Comparison of ENCODE assay signal across 11 mouse cellular contexts in genomic region chr5:92961770-92962231, GRCm38 (mm10).
DNase-seq lines count a peak whose midpoint lies in the region; ATAC-seq and TF ChIP-seq lines count a peak whose summit lies in the region.
"Had no signal": no experiment of that assay in that cellular context is flagged by ENCODE, and none has a peak within 500 bp of the region (broad histone marks: within the 10 kb centered on the region; RNA-seq: fewer than 3 reads in every experiment).

No protein-coding gene starts in this region.

- intact Hi-C loops in heart, adult 2 months (cut with DNase I): no loop called here

- H3K27me3 ChIP-seq in kidney, embryonic 16.5 days (ENCODE audit: insufficient read depth, low read length): no peaks in the 10 kb centered on the region
- H3K27me3 ChIP-seq in heart, adult 2 months (ENCODE audit: control insufficient read depth, insufficient read depth, low read length): no peaks in the 10 kb centered on the region
- no peaks in the 10 kb centered on the region for H3K27me3 ChIP-seq in intestine, postnatal 0 days (replicated peaks; ENCODE audit: control insufficient read depth, insufficient read depth, low read length)
- H3K27me3 ChIP-seq in stomach, postnatal 0 days (ENCODE audit: control insufficient read depth, insufficient read depth, low read length): no peaks in the 10 kb centered on the region
- no peaks in the 10 kb centered on the region for H3K27me3 ChIP-seq in cerebellum, adult 2 months (ENCODE audit: control insufficient read depth, insufficient read depth, low read length)

- no peak overlapping the region for H3K4me2 ChIP-seq in kidney, embryonic 16.5 days (replicated peaks; ENCODE audit: low read depth, low read length)
- no peak overlapping the region for H3K4me2 ChIP-seq in intestine, postnatal 0 days (replicated peaks; ENCODE audit: low read depth)
- H3K4me2 ChIP-seq in stomach, postnatal 0 days (replicated peaks; ENCODE audit: low read depth): 0 out of 2 replicates have a peak overlapping the region, but pooled peaks have one; percentile 23

- no peaks in the 10 kb centered on the region for H3K9me3 ChIP-seq in kidney, embryonic 16.5 days (ENCODE audit: low read length)
- H3K9me3 ChIP-seq in intestine, postnatal 0 days (ENCODE audit: control insufficient read depth): no peaks in the 10 kb centered on the region
- no peaks in the 10 kb centered on the region for H3K9me3 ChIP-seq in stomach, postnatal 0 days (ENCODE audit: control insufficient read depth, low read length)

- peak; percentile 64; the same call in 1 of the 2 replicates for TF ChIP-seq EP300 in heart, adult 2 months (IDR thresholded peaks at IDR 0.05; ENCODE audit: insufficient read depth, low read depth, low read length)
- peak; percentile 52 for TF ChIP-seq EP300 in stomach, postnatal 0 days (optimal IDR thresholded peaks at IDR 0.05)

- H3K4me3 ChIP-seq in kidney, embryonic 16.5 days (ENCODE audit: low read length): no peak overlapping the region
- no peak overlapping the region for H3K4me3 ChIP-seq in heart, adult 2 months
- no peak overlapping the region for H3K4me3 ChIP-seq in intestine, postnatal 0 days (ENCODE audit: low read depth, low read length)
- no peak overlapping the region for H3K4me3 ChIP-seq in stomach, postnatal 0 days (ENCODE audit: low read depth, low read length)
- no peak overlapping the region for H3K4me3 ChIP-seq in cerebellum, adult 2 months (replicated peaks; ENCODE audit: insufficient read depth, low read depth, low read length)

- no peak for TF ChIP-seq POLR2A in heart, adult 2 months (IDR thresholded peaks at IDR 0.05; ENCODE audit: insufficient read depth, low read depth, low read length)
- no peak for TF ChIP-seq POLR2A in cerebellum, adult 2 months (IDR thresholded peaks at IDR 0.05; ENCODE audit: borderline replicate concordance, insufficient read depth, low read length)

- no peak for DNase-seq in kidney, adult 8-10 months
- peak; percentile 60 to 80 for DNase-seq in heart, adult 2 months
- peak; percentile 83 for DNase-seq in stomach, postnatal 0 days (ENCODE audit: low spot score)
- no peak for DNase-seq in cerebellum, postnatal 25 days
- DNase-seq in layer of hippocampus, adult 18-20 months (ENCODE audit: low spot score in 2 of 2): no peak
- DNase-seq in cerebellum, adult 2 months: no peak
- DNase-seq: cerebellum, adult 18-20 months had no signal

- no peak overlapping the region for H3K9ac ChIP-seq in kidney, embryonic 16.5 days (replicated peaks; ENCODE audit: low read length)
- no peak overlapping the region for H3K9ac ChIP-seq in heart, adult 2 months (ENCODE audit: low read depth, low read length)
- H3K9ac ChIP-seq in intestine, postnatal 0 days (ENCODE audit: low read depth, low read length): no peak overlapping the region
- 0 out of 2 replicates have a peak overlapping the region, but pooled peaks have one; percentile 31 for H3K9ac ChIP-seq in stomach, postnatal 0 days (ENCODE audit: low read length)

- peaks cover 38% of the 10 kb centered on the region for H3K36me3 ChIP-seq in kidney, embryonic 16.5 days (ENCODE audit: insufficient read depth, low read length)
- no peaks in the 10 kb centered on the region for H3K36me3 ChIP-seq in heart, adult 2 months (ENCODE audit: control insufficient read depth, insufficient read depth, low read length)
- H3K36me3 ChIP-seq in intestine, postnatal 0 days (ENCODE audit: control insufficient read depth, insufficient read depth): peaks cover 71% of the 10 kb centered on the region
- peaks cover 17% of the 10 kb centered on the region; the same call in 1 of the 2 replicates for H3K36me3 ChIP-seq in stomach, postnatal 0 days (ENCODE audit: control insufficient read depth, insufficient read depth, low read length)
- H3K36me3 ChIP-seq: G1E had no signal

- no peaks in the 10 kb centered on the region for H3K79me2 ChIP-seq in heart, adult 2 months (replicated peaks; ENCODE audit: control insufficient read depth, insufficient read depth, low read length)

- no peak for TF ChIP-seq CTCF in heart, adult 2 months (IDR thresholded peaks at IDR 0.05)
- no peak for TF ChIP-seq CTCF in intestine, postnatal 0 days (IDR thresholded peaks at IDR 0.05; ENCODE audit: low read depth)
- no peak for TF ChIP-seq CTCF in stomach, postnatal 0 days (IDR thresholded peaks at IDR 0.05; ENCODE audit: low read depth)
- no peak for TF ChIP-seq CTCF in cerebellum, adult 2 months (IDR thresholded peaks at IDR 0.05; ENCODE audit: borderline replicate concordance, insufficient read depth, low read depth, low read length)

- 73% methylated on average over 7 of the region's 7 CpGs for WGBS in kidney, embryonic 16.5 days
- 42% methylated on average over 7 of the region's 7 CpGs for WGBS in heart, adult 2 months
- WGBS in intestine, postnatal 0 days: 36% methylated on average over 7 of the region's 7 CpGs
- 36% methylated on average over 7 of the region's 7 CpGs for WGBS in stomach, postnatal 0 days
- WGBS in cerebellum, adult 2 months: 56% methylated on average over 7 of the region's 7 CpGs

- 0 out of 2 replicates have a peak overlapping the region, but pooled peaks have one; percentile 20 for H3K27ac ChIP-seq in kidney, embryonic 16.5 days (ENCODE audit: low read length)
- peak overlapping the region; percentile 53 for H3K27ac ChIP-seq in heart, adult 2 months
- no peak overlapping the region for H3K27ac ChIP-seq in intestine, postnatal 0 days (ENCODE audit: low read depth, low read length)
- H3K27ac ChIP-seq in stomach, postnatal 0 days (replicated peaks): peak overlapping the region; percentile 88
- H3K27ac ChIP-seq in cerebellum, adult 2 months (ENCODE audit: insufficient read depth, low read length): no peak overlapping the region
- H3K27ac ChIP-seq: macrophage had no signal

- ATAC-seq in kidney, embryonic 16.5 days (ENCODE audit: low FRiP score, low TSS enrichment): peak; percentile 62; the same call in 1 of the 2 replicates
- ATAC-seq in intestine, postnatal 0 days: peak; percentile 55
- peak; percentile 88 for ATAC-seq in stomach, postnatal 0 days (ENCODE audit: low FRiP score, low TSS enrichment)

- H3K4me1 ChIP-seq in kidney, embryonic 16.5 days (ENCODE audit: insufficient read depth, low read length): no peaks in the 10 kb centered on the region
- H3K4me1 ChIP-seq in heart, adult 2 months (ENCODE audit: control insufficient read depth, insufficient read depth, low read length): peaks cover 11% of the 10 kb centered on the region
- peaks cover 3% of the 10 kb centered on the region for H3K4me1 ChIP-seq in intestine, postnatal 0 days (replicated peaks; ENCODE audit: control insufficient read depth, insufficient read depth, low read length)
- H3K4me1 ChIP-seq in stomach, postnatal 0 days (replicated peaks; ENCODE audit: control insufficient read depth, insufficient read depth): peaks cover 5% of the 10 kb centered on the region; the same call in 1 of the 2 replicates
- peaks cover 20% of the 10 kb centered on the region for H3K4me1 ChIP-seq in cerebellum, adult 2 months (ENCODE audit: control insufficient read depth, insufficient read depth, low read length)

Comparison
In these comparisons a context has a peak if more than half of its experiments do, and no peak if none do; other contexts are left out.
1. H3K27ac ChIP-seq: peak in kidney, embryonic 16.5 days (single experiment), heart, adult 2 months (single experiment) and stomach, postnatal 0 days (single experiment); none in intestine, postnatal 0 days (single experiment) and cerebellum, adult 2 months (single experiment).
2. DNase-seq: peak in heart, adult 2 months (2 of 2) and stomach, postnatal 0 days (single experiment); none in kidney, adult 8-10 months (0 of 2), cerebellum, postnatal 25 days (0 of 2), layer of hippocampus, adult 18-20 months (0 of 2) and cerebellum, adult 2 months (0 of 2).
3. Peak in every context shown above with its lines, with median percentiles within 50 percentile points of each other: ATAC-seq.